Mouse (Mus musculus) E14TG2a.4 (cell line): ENCODE measurements around the gene Eid2.

ENCODE experiments used
- CTCF ChIP-seq: conservative IDR thresholded peaks from 2 replicates; pipeline ENCODE4 v1.5.1; 2014; ENCODE audit warnings: low read length
- NANOG ChIP-seq: IDR thresholded peaks from 2 replicates; pipeline ENCODE4 v1.6.1; 2014; ENCODE audit warnings: borderline replicate concordance, low read length, mixed read lengths
- POU5F1 ChIP-seq: IDR thresholded peaks from 2 replicates; pipeline ENCODE4 v1.6.1; 2014; ENCODE audit warnings: low read length, borderline replicate concordance

DNA sequence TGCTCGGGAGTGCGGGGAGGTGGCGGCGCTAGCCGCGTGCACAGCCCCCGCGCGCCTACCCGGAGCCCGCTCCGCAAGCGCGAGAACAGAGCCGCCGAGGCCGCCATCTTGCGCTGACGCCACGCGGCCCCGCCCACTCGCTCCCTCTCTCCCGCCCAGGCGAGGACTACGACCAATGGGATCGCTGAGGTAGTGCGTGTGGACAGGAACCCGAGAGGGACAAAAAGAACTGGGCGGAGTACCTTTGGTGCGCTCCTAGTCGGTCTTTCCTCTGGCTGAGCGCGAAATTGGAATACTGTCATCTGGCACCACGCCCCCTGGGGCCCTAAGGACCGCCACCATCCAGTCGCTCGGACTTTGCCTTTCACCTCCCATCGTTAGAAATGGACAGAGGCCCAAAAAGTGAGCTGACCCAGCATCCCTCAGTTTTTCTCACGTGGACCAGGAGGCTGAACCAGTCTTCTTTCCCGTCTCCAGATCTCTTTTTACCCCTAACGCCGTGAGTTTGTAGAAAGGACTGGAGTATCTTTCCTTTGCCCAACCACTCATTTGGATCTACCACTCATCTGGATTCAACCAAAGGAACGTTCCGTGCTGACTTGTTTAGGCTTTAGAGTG, 44.4 kb downstream of the Eid2 start, which contains the start of gene Timm50:
- TF ChIP-seq CTCF (no peak), POU5F1 (no peak), NANOG (no peak)
